Mouse (Mus musculus): ENCODE measurements at regions not wholly inside any gene's neighbourhood (a gene's known extent, or its start where the extent isn't known, plus 50 kb on each side); places are given as distances from the start of the nearest gene placed in this dataset.
"Not testable (repeated sequence)": the region's sequence is repeated elsewhere in the genome, so short reads cannot be mapped to it uniquely, and the experiment has no call there.

GRCm38 (mm10) chr15:96802034-96802728 is 102.7 kb upstream of the Slc38a2 start:
- no peak overlapping the region for H3K9ac ChIP-seq (ENCODE audit: low read length)
- no peaks in the 10 kb centered on the region for H3K36me3 ChIP-seq (ENCODE audit: control insufficient read depth, insufficient read depth, low read length)
- H3K4me1 ChIP-seq (ENCODE audit: control insufficient read depth, insufficient read depth, low read length), result no peaks in the 10 kb centered on the region
- 88% methylated on average over 9 of the region's 9 CpGs for WGBS
- H3K27me3 ChIP-seq (ENCODE audit: control insufficient read depth, insufficient read depth, low read length), result no peaks in the 10 kb centered on the region
- H3K4me3 ChIP-seq (ENCODE audit: low read depth, low read length), result no peak overlapping the region
- no peaks in the 10 kb centered on the region for H3K9me3 ChIP-seq (ENCODE audit: control insufficient read depth, low read length)
- H3K4me2 ChIP-seq (ENCODE audit: low read depth), result no peak overlapping the region
- ATAC-seq (ENCODE audit: insufficient read depth, low FRiP score, low TSS enrichment) (no peak), DNase-seq (ENCODE audit: low spot score) (no peak)
- H3K27ac ChIP-seq (ENCODE audit: low read depth, low read length), result no peak overlapping the region

- H3K9ac ChIP-seq (ENCODE audit: low read length), result no peak overlapping the region
- no peak overlapping the region for H3K4me3 ChIP-seq (ENCODE audit: low read depth, low read length)
- WGBS, result 76% methylated on average over 12 of the region's 12 CpGs
- H3K4me2 ChIP-seq (ENCODE audit: low read depth), result no peak overlapping the region
- no peak overlapping the region for H3K27ac ChIP-seq (ENCODE audit: low read depth, low read length)
- DNase-seq (ENCODE audit: low spot score), result no peak
- no peak for ATAC-seq (ENCODE audit: insufficient read depth, low FRiP score, low TSS enrichment)
- no peaks in the 10 kb centered on the region for H3K9me3 ChIP-seq (ENCODE audit: control insufficient read depth, low read length)
- no peaks in the 10 kb centered on the region for H3K4me1 ChIP-seq (ENCODE audit: control insufficient read depth, insufficient read depth, low read length)
- H3K36me3 ChIP-seq (ENCODE audit: control insufficient read depth, insufficient read depth, low read length), result no peaks in the 10 kb centered on the region
- no peaks in the 10 kb centered on the region for H3K27me3 ChIP-seq (ENCODE audit: control insufficient read depth, insufficient read depth, low read length)
Observed at GRCm38 (mm10) chr15:96799228-96799627, 99.7 kb upstream of the Slc38a2 start.

GRCm38 (mm10) chr15:96797615-96798270 is 98.2 kb upstream of the Slc38a2 start:
- no peak overlapping the region for H3K27ac ChIP-seq (ENCODE audit: low read depth, low read length)
- no peak overlapping the region for H3K4me2 ChIP-seq (ENCODE audit: low read depth)
- no peaks in the 10 kb centered on the region for H3K9me3 ChIP-seq (ENCODE audit: control insufficient read depth, low read length)
- no peak overlapping the region for H3K9ac ChIP-seq (ENCODE audit: low read length)
- WGBS, result 82% methylated on average over 4 of the region's 4 CpGs
- no peak overlapping the region for H3K4me3 ChIP-seq (ENCODE audit: low read depth, low read length)
- H3K36me3 ChIP-seq (ENCODE audit: control insufficient read depth, insufficient read depth, low read length), result no peaks in the 10 kb centered on the region
- no peaks in the 10 kb centered on the region for H3K4me1 ChIP-seq (ENCODE audit: control insufficient read depth, insufficient read depth, low read length)
- no peak for DNase-seq (ENCODE audit: low spot score)
- H3K27me3 ChIP-seq (ENCODE audit: control insufficient read depth, insufficient read depth, low read length), result no peaks in the 10 kb centered on the region
- ATAC-seq (ENCODE audit: insufficient read depth, low FRiP score, low TSS enrichment), result no peak

GRCm38 (mm10) chr15:96794177-96794719 is 94.7 kb upstream of the Slc38a2 start:
- Histone ChIP-seq H3K9ac (ENCODE audit: low read length) (no peak overlapping the region), H3K27ac (ENCODE audit: low read depth, low read length) (no peak overlapping the region), H3K4me2 (ENCODE audit: low read depth) (no peak overlapping the region), H3K27me3 (ENCODE audit: control insufficient read depth, insufficient read depth, low read length) (no peaks in the 10 kb centered on the region), H3K9me3 (ENCODE audit: control insufficient read depth, low read length) (no peaks in the 10 kb centered on the region), H3K36me3 (ENCODE audit: control insufficient read depth, insufficient read depth, low read length) (no peaks in the 10 kb centered on the region), H3K4me3 (ENCODE audit: low read depth, low read length) (no peak overlapping the region), H3K4me1 (ENCODE audit: control insufficient read depth, insufficient read depth, low read length) (no peaks in the 10 kb centered on the region)
- WGBS, result 92% methylated on average over 6 of the region's 6 CpGs
- DNase-seq (ENCODE audit: low spot score) (no peak), ATAC-seq (ENCODE audit: insufficient read depth, low FRiP score, low TSS enrichment) (no peak)

GRCm38 (mm10) chr15:96793251-96793650 is 93.7 kb upstream of the Slc38a2 start:
- H3K4me2 ChIP-seq (ENCODE audit: low read depth), result no peak overlapping the region
- no peaks in the 10 kb centered on the region for H3K27me3 ChIP-seq (ENCODE audit: control insufficient read depth, insufficient read depth, low read length)
- no peak overlapping the region for H3K9ac ChIP-seq (ENCODE audit: low read length)
- H3K4me3 ChIP-seq (ENCODE audit: low read depth, low read length), result no peak overlapping the region
- WGBS, result 94% methylated on average over 15 of the region's 15 CpGs
- no peaks in the 10 kb centered on the region; the same call in 1 of the 2 replicates for H3K9me3 ChIP-seq (ENCODE audit: control insufficient read depth, low read length)
- H3K27ac ChIP-seq (ENCODE audit: low read depth, low read length), result no peak overlapping the region
- no peaks in the 10 kb centered on the region for H3K4me1 ChIP-seq (ENCODE audit: control insufficient read depth, insufficient read depth, low read length)
- DNase-seq (ENCODE audit: low spot score) (no peak), ATAC-seq (ENCODE audit: insufficient read depth, low FRiP score, low TSS enrichment) (no peak)
- no peaks in the 10 kb centered on the region for H3K36me3 ChIP-seq (ENCODE audit: control insufficient read depth, insufficient read depth, low read length)

- WGBS, result 84% methylated on average over 6 of the region's 6 CpGs
- Histone ChIP-seq H3K4me3 (ENCODE audit: low read depth, low read length) (no peak overlapping the region), H3K9ac (ENCODE audit: low read length) (no peak overlapping the region), H3K27ac (ENCODE audit: low read depth, low read length) (no peak overlapping the region), H3K9me3 (ENCODE audit: control insufficient read depth, low read length) (no peaks in the 10 kb centered on the region; the same call in 1 of the 2 replicates), H3K36me3 (ENCODE audit: control insufficient read depth, insufficient read depth, low read length) (no peaks in the 10 kb centered on the region), H3K4me2 (ENCODE audit: low read depth) (no peak overlapping the region), H3K4me1 (ENCODE audit: control insufficient read depth, insufficient read depth, low read length) (no peaks in the 10 kb centered on the region), H3K27me3 (ENCODE audit: control insufficient read depth, insufficient read depth, low read length) (no peaks in the 10 kb centered on the region)
- no peak for DNase-seq (ENCODE audit: low spot score)
- ATAC-seq (ENCODE audit: insufficient read depth, low FRiP score, low TSS enrichment), result no peak
Observed at GRCm38 (mm10) chr15:96791306-96791705, 91.8 kb upstream of the Slc38a2 start.

DNA sequence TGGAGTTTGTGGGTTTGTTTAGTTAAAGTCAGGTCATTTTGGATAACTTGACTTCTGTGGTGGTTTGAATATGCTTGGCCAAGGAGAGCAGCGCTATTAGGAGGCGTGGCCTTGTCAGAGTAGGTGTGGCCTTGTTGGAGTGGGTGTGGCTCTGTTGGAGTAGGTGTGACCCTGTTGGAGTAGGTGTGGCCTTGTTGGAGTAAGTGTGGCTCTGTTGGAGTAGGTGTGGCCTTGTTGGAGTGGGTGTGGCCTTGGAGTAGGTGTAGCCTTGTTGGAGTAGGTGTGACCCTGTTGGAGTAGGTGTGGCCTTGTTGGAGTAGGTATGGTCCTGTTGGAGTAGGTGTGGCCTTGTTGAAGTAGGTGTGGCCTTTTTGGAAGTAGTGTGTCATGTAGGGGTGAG is 88.4 kb upstream of the Slc38a2 start:
- H3K4me2 ChIP-seq (ENCODE audit: low read depth); H3K4me1 ChIP-seq (ENCODE audit: control insufficient read depth, insufficient read depth, low read length); H3K9me3 ChIP-seq (ENCODE audit: control insufficient read depth, low read length); H3K27me3 ChIP-seq (ENCODE audit: control insufficient read depth, insufficient read depth, low read length); H3K36me3 ChIP-seq (ENCODE audit: control insufficient read depth, insufficient read depth, low read length); H3K27ac ChIP-seq (ENCODE audit: low read depth, low read length); H3K4me3 ChIP-seq (ENCODE audit: low read depth, low read length); ATAC-seq (ENCODE audit: insufficient read depth, low FRiP score, low TSS enrichment); DNase-seq (ENCODE audit: low spot score); H3K9ac ChIP-seq (ENCODE audit: low read length): not testable (repeated sequence)
- WGBS, result 91% methylated on average over 2 of the region's 2 CpGs

- Histone ChIP-seq H3K4me3 (ENCODE audit: low read depth, low read length) (no peak overlapping the region), H3K27ac (ENCODE audit: low read depth, low read length) (no peak overlapping the region), H3K4me2 (ENCODE audit: low read depth) (no peak overlapping the region), H3K9ac (ENCODE audit: low read length) (no peak overlapping the region), H3K27me3 (ENCODE audit: control insufficient read depth, insufficient read depth, low read length) (no peaks in the 10 kb centered on the region), H3K4me1 (ENCODE audit: control insufficient read depth, insufficient read depth, low read length) (no peaks in the 10 kb centered on the region), H3K36me3 (ENCODE audit: control insufficient read depth, insufficient read depth, low read length) (no peaks in the 10 kb centered on the region), H3K9me3 (ENCODE audit: control insufficient read depth, low read length) (no peaks in the 10 kb centered on the region; the same call in 1 of the 2 replicates)
- ATAC-seq (ENCODE audit: insufficient read depth, low FRiP score, low TSS enrichment), result no peak
- WGBS, result 88% methylated on average over 7 of the region's 7 CpGs
- DNase-seq (ENCODE audit: low spot score), result no peak
Observed at GRCm38 (mm10) chr15:96784578-96784977, 85.0 kb upstream of the Slc38a2 start.

DNA sequence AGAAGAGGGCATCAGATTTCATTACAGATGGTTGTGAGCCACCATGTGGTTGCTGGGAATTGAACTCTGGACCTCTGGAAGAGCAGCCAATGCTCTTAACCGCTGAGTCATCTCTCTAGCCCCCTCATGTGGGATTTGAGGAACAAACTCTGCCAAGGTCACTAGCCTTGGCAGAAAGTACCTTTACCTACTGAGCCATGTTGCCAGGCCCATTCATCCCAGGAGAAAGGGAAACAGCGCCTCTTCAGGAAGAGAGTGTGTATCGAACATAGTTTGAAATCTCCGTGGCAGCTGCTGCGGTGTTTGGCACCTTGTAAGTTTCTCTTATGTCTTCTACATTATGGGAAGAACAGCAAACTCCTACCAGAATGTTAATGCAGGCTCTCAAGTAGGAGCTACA is 82.0 kb upstream of the Slc38a2 start:
- Histone ChIP-seq H3K9me3 (ENCODE audit: control insufficient read depth, low read length) (no peaks in the 10 kb centered on the region), H3K36me3 (ENCODE audit: control insufficient read depth, insufficient read depth, low read length) (no peaks in the 10 kb centered on the region), H3K4me3 (ENCODE audit: low read depth, low read length) (no peak overlapping the region), H3K4me2 (ENCODE audit: low read depth) (no peak overlapping the region), H3K4me1 (ENCODE audit: control insufficient read depth, insufficient read depth, low read length) (no peaks in the 10 kb centered on the region), H3K27ac (ENCODE audit: low read depth, low read length) (no peak overlapping the region), H3K9ac (ENCODE audit: low read length) (no peak overlapping the region), H3K27me3 (ENCODE audit: control insufficient read depth, insufficient read depth, low read length) (no peaks in the 10 kb centered on the region)
- WGBS, result 80% methylated on average over 5 of the region's 5 CpGs
- ATAC-seq (ENCODE audit: insufficient read depth, low FRiP score, low TSS enrichment), result no peak
- DNase-seq (ENCODE audit: low spot score), result no peak

Data from neural tube, embryonic 11.5 days (tissue).